Comparison of ENCODE assay signal across 8 mouse cellular contexts in the genomic region with DNA sequence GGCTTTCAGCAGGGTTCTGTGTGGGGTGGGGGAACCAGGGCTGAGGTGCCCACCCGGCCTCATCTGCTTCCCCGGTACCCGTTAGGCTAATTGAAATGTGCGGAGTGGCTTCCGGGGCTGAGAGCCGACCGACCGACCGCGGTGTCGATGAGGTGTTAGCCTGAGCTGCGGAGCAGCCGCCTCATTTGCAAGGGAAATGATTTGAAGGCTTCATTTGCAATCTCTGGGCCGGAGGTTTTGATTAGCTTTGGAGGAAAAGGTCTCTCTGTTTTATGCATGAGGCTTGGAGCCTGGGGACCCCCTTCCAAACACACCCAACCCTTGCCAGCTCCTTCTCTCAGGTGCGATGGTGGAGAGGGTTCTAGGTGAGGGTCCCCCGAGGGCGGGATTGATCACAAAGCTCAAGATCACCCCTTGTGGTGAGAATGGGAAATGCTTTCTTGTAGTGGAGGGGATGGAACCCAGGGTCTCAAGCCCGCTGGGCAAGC.
DNase-seq lines count a peak whose midpoint lies in the region; ATAC-seq and TF ChIP-seq lines count a peak whose summit lies in the region.

No protein-coding gene starts in this region.

- DNase-seq in testis, postnatal 10 days (ENCODE audit: low spot score), result no peak
- peak; percentile 85 for DNase-seq in embryo, embryonic 11 days
- peak in 1 of 2 experiments; percentile 39 for DNase-seq in left cerebral cortex, adult 2 months (ENCODE audit: extremely low spot score in 1 of 2, low spot score in 2 of 2)
- peak; percentile 61 for DNase-seq in thymus, postnatal 4 days
- DNase-seq in spleen, adult 12 weeks (ENCODE audit: low spot score), result no peak

- H3K4me1 ChIP-seq in testis, adult 2 months (ENCODE audit: control insufficient read depth, insufficient read depth, low read length), result peaks cover 13% of the 10 kb centered on the region
- peaks cover 9% of the 10 kb centered on the region; the same call in 1 of the 2 replicates for H3K4me1 ChIP-seq in midbrain, embryonic 16.5 days (ENCODE audit: control insufficient read depth, insufficient read depth, low read length)

- H3K9me3 ChIP-seq in midbrain, embryonic 16.5 days (replicated peaks; ENCODE audit: control insufficient read depth, low read length, poor library complexity, severe bottlenecking), result no peaks in the 10 kb centered on the region

- 2% methylated on average over 18 of the region's 18 CpGs for WGBS in midbrain, embryonic 16.5 days

- no peaks in the 10 kb centered on the region for H3K36me3 ChIP-seq in testis, adult 2 months (ENCODE audit: control insufficient read depth, insufficient read depth, low read length)
- no peaks in the 10 kb centered on the region for H3K36me3 ChIP-seq in midbrain, embryonic 16.5 days (ENCODE audit: control insufficient read depth, insufficient read depth, low read length)

- peak overlapping the region; percentile 18; the same call in 1 of the 2 replicates for H3K9ac ChIP-seq in midbrain, embryonic 16.5 days (ENCODE audit: low read depth, low read length)

- TF ChIP-seq POLR2A in testis, adult 2 months (IDR thresholded peaks at IDR 0.05; ENCODE audit: control insufficient read depth, low read depth, low read length), result no peak

- ATAC-seq in hematopoietic stem cell, adult 5-6 weeks (replicated peaks in 1 of 2; ENCODE audit: insufficient read depth in 1 of 2, low FRiP score in 2 of 2, low TSS enrichment in 1 of 2, low read depth in 1 of 2, poor library complexity in 2 of 2, severe bottlenecking in 2 of 2), result peak; percentile 49 to 53; a peak in 3 of 4 replicates
- peak; percentile 61 for ATAC-seq in midbrain, embryonic 16.5 days

- intact Hi-C loops in left cerebral cortex, adult 2 months (cut with DNase I), result loop anchor here (2.0 kb wide), 1 partner anchor 75 kb away; the partner anchor contains the start of gene Mgat5b

- H3K27ac ChIP-seq in testis, adult 2 months (ENCODE audit: control insufficient read depth, insufficient read depth, low read depth, low read length), result no peak overlapping the region
- no peak overlapping the region for H3K27ac ChIP-seq in left cerebral cortex, adult 2 months
- H3K27ac ChIP-seq in midbrain, embryonic 16.5 days (ENCODE audit: low read length), result no peak overlapping the region

- H3K4me2 ChIP-seq in midbrain, embryonic 16.5 days (ENCODE audit: low read length), result peak overlapping the region; percentile 50

- H3K27me3 ChIP-seq in testis, adult 2 months (ENCODE audit: control insufficient read depth, insufficient read depth, low read length), result peaks cover 4% of the 10 kb centered on the region; the same call in 1 of the 2 replicates
- no peaks in the 10 kb centered on the region for H3K27me3 ChIP-seq in midbrain, embryonic 16.5 days (ENCODE audit: control insufficient read depth, insufficient read depth, low read depth, low read length)

- H3K4me3 ChIP-seq in testis, adult 2 months (ENCODE audit: control insufficient read depth, low read depth, low read length), result peak overlapping the region; percentile 39
- 0 out of 2 replicates have a peak overlapping the region, but pooled peaks have one; percentile 14 for H3K4me3 ChIP-seq in left cerebral cortex, adult 2 months
- H3K4me3 ChIP-seq in midbrain, embryonic 16.5 days (ENCODE audit: low read depth, low read length), result peak overlapping the region; percentile 18

- TF ChIP-seq CTCF in testis, adult 2 months (IDR thresholded peaks at IDR 0.05; ENCODE audit: control insufficient read depth, insufficient read depth, insufficient replicate concordance, low read depth, low read length), result peak; percentile 62
- peak; percentile 82 for TF ChIP-seq CTCF in left cerebral cortex, adult 2 months (IDR thresholded peaks at IDR 0.05)

Comparison
In these comparisons a context has a peak if more than half of its experiments do, and no peak if none do; other contexts are left out.
1. DNase-seq: peak in embryo, embryonic 11 days (single experiment) and thymus, postnatal 4 days (single experiment); none in testis, postnatal 10 days (single experiment) and spleen, adult 12 weeks (single experiment).
2. Peak in every context shown above with its lines, with median percentiles within 50 percentile points of each other: H3K4me3 ChIP-seq.